Comparison of ENCODE assay signal across 12 mouse cellular contexts in genomic region chr2:90428988-90429717, GRCm38 (mm10). TPM values are rescaled to one million over a fixed set of nuclear protein-coding genes. Genes with fewer than 3 reads are reported as not detected.
"Had no signal": no experiment of that assay in that cellular context is flagged by ENCODE, and none has a peak within 500 bp of the region (broad histone marks: within the 10 kb centered on the region; RNA-seq: fewer than 3 reads in every experiment).

No protein-coding gene starts in this region.

RNA-seq across cellular contexts. Expression of gene Olfr1274-ps, which starts 30.7 kb away (rescaled TPM):
- polyA plus RNA-seq: kidney, embryonic 15.5 days; limb, embryonic 11.5 days; limb, embryonic 14.5 days; liver, adult 2 months; liver, embryonic 13.5 days; liver, embryonic 16.5 days; lung, adult 2 months; lung, postnatal 0 days; macrophage; stomach, embryonic 16.5 days; testis, adult 2 months; urinary bladder, adult 2 months had no signal
